Mouse (Mus musculus): Measurements from ENCODE around the gene 4933407L21Rik.

DNA sequence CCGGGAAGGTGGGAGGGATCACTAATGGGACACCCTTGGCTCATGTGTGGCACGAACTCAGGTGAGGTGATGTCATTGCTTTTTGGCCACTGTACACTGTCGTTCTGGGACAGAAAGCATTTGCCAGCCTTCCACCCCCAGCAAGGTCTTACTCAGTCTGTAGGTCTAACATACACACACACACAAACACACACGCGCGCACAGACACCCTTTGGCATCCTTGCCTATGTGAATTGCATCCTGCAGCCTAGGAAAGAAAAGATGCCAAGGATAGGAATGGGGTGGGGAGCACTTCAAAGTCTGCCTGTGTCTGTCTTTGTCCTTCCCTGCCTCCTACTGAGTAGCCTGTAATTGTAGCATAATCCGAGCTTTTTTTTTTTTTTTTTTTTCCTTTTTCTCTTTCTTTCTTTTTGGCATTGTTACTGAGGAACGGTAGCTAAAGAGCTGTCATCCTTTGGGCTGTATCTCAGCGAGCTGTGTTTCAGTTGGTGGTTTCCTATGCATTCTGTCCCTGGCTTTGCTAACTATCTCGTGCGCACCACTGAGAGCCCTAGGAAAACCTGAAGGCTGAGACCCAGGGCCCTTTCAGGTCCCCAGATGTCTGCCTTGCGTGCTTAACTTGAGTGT is 29.4 kb upstream of the 4933407L21Rik start:
- TF ChIP-seq CTCF (IDR thresholded peaks at IDR 0.05; ENCODE audit: borderline replicate concordance, insufficient read depth, low read length) (no peak), POLR2A (IDR thresholded peaks at IDR 0.05; ENCODE audit: low read depth, low read length) (no peak)

Measured in embryonic fibroblast, embryonic 13.5 days (primary cell).